Mouse (Mus musculus): ENCODE data around the gene Cyp2c38. TPM values are rescaled to one million over a fixed set of nuclear protein-coding genes. Genes with fewer than 3 reads are reported as not detected.

Cyp2c38 gene
- polyA plus RNA-seq (2014; fragmentation: Illumina TruSeq; extraction: RNeasy Lipid Tissue Mini Kit (QIAGEN cat#74804); ENCODE audit: low read depth, low replicate concordance): not detected

GRCm38 (mm10) chr19:39462941-39463340 is at the start of gene Cyp2c38:
TSS of gene Cyp2c38 (minus strand) at chr19:39463075.

GRCm38 (mm10) chr19:39510534-39510933 is 47.7 kb upstream of the Cyp2c38 start, which contains the start of gene Cyp2c39:
TSS of gene Cyp2c39 (plus strand) at chr19:39510862.

Other genes with a start within 250 kb of the Cyp2c38 start
- 1.7 TPM for gene Cyp2c29, start 193.7 kb downstream of the Cyp2c38 start, polyA plus RNA-seq (2014; fragmentation: Illumina TruSeq; extraction: RNeasy Lipid Tissue Mini Kit (QIAGEN cat#74804); ENCODE audit: low read depth, low replicate concordance)
- gene Cyp2c39, start 47.8 kb upstream of the Cyp2c38 start, polyA plus RNA-seq (2014; fragmentation: Illumina TruSeq; extraction: RNeasy Lipid Tissue Mini Kit (QIAGEN cat#74804); ENCODE audit: low read depth, low replicate concordance): not detected
- not detected for gene Cyp2c67, start 186.0 kb upstream of the Cyp2c38 start, polyA plus RNA-seq (2014; fragmentation: Illumina TruSeq; extraction: RNeasy Lipid Tissue Mini Kit (QIAGEN cat#74804); ENCODE audit: low read depth, low replicate concordance)

All from heart, adult 10 weeks (tissue).